Mouse (Mus musculus) C2C12 (cell line): ENCODE measurements around the gene Ccr4.

Source experiments
- CEBPB ChIP-seq: IDR thresholded peaks from one replicate; pipeline ENCODE4 v1.6.1; 2011; ENCODE audit warnings: low read depth, mild to moderate bottlenecking, control low read depth, moderate library complexity
- CTCF ChIP-seq: IDR thresholded peaks from one replicate; pipeline ENCODE4 v1.5.1; 2011; ENCODE audit not compliant: control insufficient read depth, insufficient read depth, insufficient read length

DNA sequence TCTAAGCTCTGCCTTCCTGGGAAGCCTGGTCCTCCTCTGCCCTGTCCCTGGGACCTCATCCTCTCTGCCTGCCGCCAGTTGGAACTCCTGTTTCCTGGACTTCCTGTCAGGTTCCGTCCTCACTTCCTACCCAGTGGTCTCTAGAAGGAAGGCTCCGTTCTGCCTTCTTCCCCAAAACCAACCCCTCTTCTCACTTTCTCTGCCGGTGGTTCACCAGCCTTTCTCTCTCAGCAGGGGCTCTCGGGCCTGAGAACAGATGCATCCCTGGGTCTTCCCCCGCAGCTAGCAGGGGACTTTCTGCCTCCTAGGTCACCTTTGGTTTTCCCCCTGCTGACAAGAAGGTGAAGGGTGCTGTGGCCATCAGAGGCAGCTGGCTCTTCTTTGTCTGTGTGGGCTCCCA is 39.3 kb downstream of the Ccr4 start:
- TF ChIP-seq CTCF (no peak), CEBPB (no peak)
